Mouse (Mus musculus) Patski (cell line): ENCODE data around the gene Prune2. TPM values are rescaled to one million over a fixed set of nuclear protein-coding genes. Genes with fewer than 3 reads are reported as not detected.

Source experiments
- ATAC-seq: fragments of 100-300 bp; one replicate; pipeline ENCODE4 v1.8.0; 2021
- CTCF ChIA-PET: fragments of 350-600 bp; sonication (Branson Sonifier 250); formaldehyde crosslinking; loops from one replicate; lab custom pipeline; 2022; ENCODE audit warnings: inconsistent platforms; lab: Charles Lee
- POLR2A ChIA-PET: fragments of 350-600 bp; sonication (Branson Sonifier 250); formaldehyde crosslinking; loops from one replicate; lab custom pipeline; 2022; ENCODE audit warnings: antibody characterized with exemption, inconsistent platforms; lab: Charles Lee
- DNase-seq: peaks from one replicate; pipeline ENCODE4 v3.0.0-alpha.2; 2011; ENCODE audit warnings: low read depth, low spot score
- H3K27me3 ChIP-seq: fragments of 371-371 bp; one replicate; pipeline ENCODE4 v1.5.1; 2021
- CTCF ChIP-seq: fragments of 100-300 bp; IDR thresholded peaks from one replicate; pipeline ENCODE4 v1.5.1; 2021
- in situ Hi-C: fragments of 300-500 bp; cut with MboI; formaldehyde crosslinking; loops from 3 replicates; pipeline ENCODE4 v1.11.1; 2018; ENCODE audit warnings: low pct_unique_long_range_greater_than_20kb, mixed read lengths
- polyA plus RNA-seq: library from polyadenylated mRNA; unstranded; gene quantifications from one replicate; pipeline ENCODE4 v1.2.3, GENCODE M21; 2021

The Prune2 gene
- polyA plus RNA-seq, 1 experiment from 2014 or later: 0.33 TPM

DNA sequence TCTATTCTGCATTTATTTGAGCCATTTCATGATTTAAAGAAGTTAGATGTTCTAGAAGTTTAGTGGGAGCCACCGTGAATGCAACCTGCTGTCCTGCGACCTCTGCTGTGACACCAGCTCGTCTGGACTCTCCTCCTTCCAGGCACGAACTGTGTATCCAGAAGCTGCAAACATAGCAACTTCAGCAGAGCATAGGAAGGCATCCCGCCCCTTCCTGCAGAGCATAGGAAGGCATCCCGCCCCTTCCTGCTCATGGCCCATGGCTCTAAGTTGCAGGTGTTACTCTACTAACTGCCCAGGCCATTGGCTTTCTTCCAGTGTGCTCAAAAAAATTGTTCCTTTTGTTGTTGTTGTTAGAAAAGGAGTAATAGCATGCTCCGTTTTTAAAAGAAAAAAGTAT lies 294.9 kb downstream of the Prune2 start:
- DNase-seq (no peak), ATAC-seq (no peak)
- ChIA-PET POLR2A (interaction anchor here (0.7 kb wide), 1 partner anchor 14 kb away, joined by 3 read pairs; no protein-coding TSS in a partner anchor), CTCF (no interaction called here)
- no peaks in the 10 kb centered on the region for H3K27me3 ChIP-seq
- TF ChIP-seq CTCF: no peak
- in situ Hi-C loops: no loop called here

DNA sequence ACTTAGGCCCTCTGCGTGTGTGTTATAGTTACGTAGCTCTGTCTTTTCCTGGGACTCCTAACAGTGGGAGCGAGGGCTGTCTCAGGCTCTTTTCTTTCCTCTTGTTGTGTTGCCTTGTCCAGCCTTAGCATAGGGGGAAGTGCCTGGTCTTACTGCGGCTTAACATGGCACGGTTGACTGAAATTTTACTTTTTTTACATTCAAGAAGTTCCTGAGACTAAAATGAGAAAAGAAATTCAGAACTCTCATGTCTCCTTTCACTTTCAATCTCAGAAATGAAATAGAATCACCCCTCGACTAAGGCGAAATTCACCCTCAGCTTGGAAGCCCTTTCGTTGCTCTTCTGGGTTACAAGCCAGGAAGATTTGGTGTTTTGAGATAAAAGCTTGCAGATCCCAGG lies 295.5 kb downstream of the Prune2 start:
- ChIA-PET CTCF (no interaction called here), POLR2A (interaction anchor here (0.7 kb wide), 1 partner anchor 13 kb away, joined by 3 read pairs; no protein-coding TSS in a partner anchor)
- no peak for TF ChIP-seq CTCF
- H3K27me3 ChIP-seq: no peaks in the 10 kb centered on the region
- DNase-seq: no peak
- in situ Hi-C loops: no loop called here
- no peak for ATAC-seq

DNA sequence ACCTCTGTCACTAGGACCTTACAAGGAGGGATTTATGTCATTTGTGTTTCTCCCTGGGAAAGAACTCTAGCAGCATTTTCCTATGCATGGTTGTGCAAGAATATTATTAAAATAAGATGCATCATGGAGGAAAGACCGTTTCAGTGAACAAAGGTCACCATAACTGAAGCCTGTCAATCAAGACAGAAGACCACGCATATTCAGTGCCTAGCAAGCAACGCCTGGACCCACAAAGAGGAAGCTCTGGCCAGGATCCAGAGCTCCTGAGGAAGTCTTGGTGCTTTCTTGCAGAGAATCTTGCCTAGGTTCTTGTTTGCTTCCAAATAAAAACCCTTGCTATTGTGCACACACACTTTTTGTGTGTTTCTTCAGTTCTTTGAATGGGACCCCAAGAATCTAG lies 296.9 kb downstream of the Prune2 start:
- CTCF ChIA-PET: interaction anchor here (1.5 kb wide), 1 partner anchor 10 kb away, joined by 3 read pairs; no protein-coding TSS in a partner anchor
- DNase-seq (no peak), ATAC-seq (no peak)
- no peaks in the 10 kb centered on the region for H3K27me3 ChIP-seq
- POLR2A ChIA-PET: no interaction called here
- in situ Hi-C loops: no loop called here
- no peak for TF ChIP-seq CTCF

DNA sequence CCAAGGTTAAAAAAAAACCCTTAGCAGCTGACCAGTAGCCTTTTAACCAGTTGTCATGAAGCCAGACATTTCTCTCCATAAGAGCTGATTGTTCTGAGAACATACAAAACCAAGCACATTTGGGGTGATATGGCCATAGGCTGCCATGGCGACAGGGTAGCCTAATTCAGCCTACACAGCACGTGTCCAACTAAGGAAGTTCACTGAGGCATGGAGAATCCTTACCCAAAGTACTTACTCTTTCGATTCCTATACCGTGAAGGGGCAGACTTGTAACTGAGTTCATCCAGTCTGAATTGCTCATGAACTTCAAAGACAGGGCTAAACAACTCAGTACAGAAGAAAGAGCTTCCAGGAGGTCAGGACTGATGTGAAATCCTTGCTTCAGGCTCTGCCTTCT lies 299.6 kb downstream of the Prune2 start:
- in situ Hi-C loops: no loop called here
- CTCF ChIA-PET: interaction anchor here (0.7 to 4.7 kb wide), 6 partner anchors 8 to 130 kb away, joined by 3 to 21 read pairs (median 3); no protein-coding TSS in a partner anchor
- DNase-seq (no peak), ATAC-seq (no peak)
- POLR2A ChIA-PET: interaction anchor here (1.3 kb wide), 1 partner anchor 11 kb away, joined by 3 read pairs; no protein-coding TSS in a partner anchor
- no peak for TF ChIP-seq CTCF
- H3K27me3 ChIP-seq: no peaks in the 10 kb centered on the region

DNA sequence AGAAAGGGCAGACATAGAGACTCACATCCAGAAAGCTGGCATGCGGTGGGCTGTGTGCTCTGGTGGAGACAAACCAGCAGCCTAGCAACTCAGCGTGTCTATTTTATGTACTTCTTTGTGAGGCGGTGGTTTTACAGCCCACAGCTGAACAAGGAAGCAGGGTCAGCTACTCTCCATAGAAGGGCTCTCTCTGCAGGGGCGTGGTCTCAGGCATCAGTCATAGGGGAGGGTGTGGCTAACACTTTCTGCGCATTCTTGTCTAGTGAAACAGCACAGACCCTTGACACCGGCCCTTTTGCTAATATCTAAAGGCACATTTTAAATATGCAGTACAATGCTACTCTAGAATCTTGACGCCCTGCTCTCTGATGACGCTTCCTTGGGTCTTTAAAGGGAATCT lies 300.5 kb downstream of the Prune2 start:
- H3K27me3 ChIP-seq: no peaks in the 10 kb centered on the region
- CTCF ChIA-PET: interaction anchor here (0.7 to 4.7 kb wide), 10 partner anchors 9 to 132 kb away, joined by 3 to 21 read pairs (median 3); no protein-coding TSS in a partner anchor
- POLR2A ChIA-PET: interaction anchor here (1.3 kb wide), 1 partner anchor 12 kb away, joined by 3 read pairs; no protein-coding TSS in a partner anchor
- ATAC-seq (peak; percentile 64), DNase-seq (no peak)
- in situ Hi-C loops: no loop called here
- TF ChIP-seq CTCF: no peak

DNA sequence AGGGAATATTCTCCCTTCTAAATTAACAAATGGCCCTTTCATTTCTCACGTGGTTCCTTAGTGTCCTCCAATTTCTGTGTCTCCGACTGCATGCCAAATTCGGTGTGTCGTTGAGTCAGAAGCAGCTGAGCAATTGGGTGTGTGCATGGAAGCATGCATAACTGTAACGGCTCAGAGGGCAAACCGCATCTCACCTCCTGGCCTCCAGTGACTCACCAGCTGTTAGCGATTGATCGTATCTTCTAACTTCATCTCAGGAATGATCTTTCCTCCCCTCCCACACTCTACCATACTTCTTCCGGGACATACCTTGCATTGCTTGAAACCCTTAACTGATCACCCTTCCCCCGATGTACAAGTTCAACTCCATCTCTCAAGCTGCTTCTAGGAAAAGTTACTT lies 300.9 kb downstream of the Prune2 start:
- H3K27me3 ChIP-seq: no peaks in the 10 kb centered on the region
- ChIA-PET CTCF (interaction anchor here (1.0 to 4.7 kb wide), 5 partner anchors 12 to 132 kb away, joined by 3 to 21 read pairs (median 4); no protein-coding TSS in a partner anchor), POLR2A (interaction anchor here (1.3 kb wide), 1 partner anchor 13 kb away, joined by 3 read pairs; no protein-coding TSS in a partner anchor)
- no peak for TF ChIP-seq CTCF
- DNase-seq (peak; percentile 70), ATAC-seq (peak; percentile 95)
- in situ Hi-C loops: no loop called here

DNA sequence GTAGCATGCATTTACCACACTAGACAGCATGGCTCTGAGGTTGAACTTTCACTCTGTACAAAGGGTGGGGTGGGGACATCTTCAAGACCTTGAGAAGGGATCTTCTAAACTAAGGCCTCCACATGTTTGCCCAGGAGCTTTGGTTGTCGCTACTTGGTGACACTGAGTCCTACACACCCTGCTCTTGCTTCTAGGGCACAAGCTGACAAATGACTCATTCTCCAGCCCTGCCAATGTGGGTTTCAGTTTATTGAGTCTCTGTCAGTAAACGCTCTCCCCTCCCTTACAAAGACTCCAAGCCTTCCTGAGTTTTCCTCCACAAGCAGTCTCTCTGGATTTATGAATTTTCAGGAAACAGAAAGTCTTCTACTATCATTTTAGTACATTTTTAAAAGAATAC lies 307.3 kb downstream of the Prune2 start:
- ChIA-PET CTCF (interaction anchor here (0.6 to 2.3 kb wide), 6 partner anchors 10 to 102 kb away, joined by 3 to 6 read pairs (median 4); no protein-coding TSS in a partner anchor), POLR2A (no interaction called here)
- TF ChIP-seq CTCF: no peak
- ATAC-seq (peak; percentile 84), DNase-seq (no peak)
- H3K27me3 ChIP-seq: no peaks in the 10 kb centered on the region
- in situ Hi-C loops: no loop called here

DNA sequence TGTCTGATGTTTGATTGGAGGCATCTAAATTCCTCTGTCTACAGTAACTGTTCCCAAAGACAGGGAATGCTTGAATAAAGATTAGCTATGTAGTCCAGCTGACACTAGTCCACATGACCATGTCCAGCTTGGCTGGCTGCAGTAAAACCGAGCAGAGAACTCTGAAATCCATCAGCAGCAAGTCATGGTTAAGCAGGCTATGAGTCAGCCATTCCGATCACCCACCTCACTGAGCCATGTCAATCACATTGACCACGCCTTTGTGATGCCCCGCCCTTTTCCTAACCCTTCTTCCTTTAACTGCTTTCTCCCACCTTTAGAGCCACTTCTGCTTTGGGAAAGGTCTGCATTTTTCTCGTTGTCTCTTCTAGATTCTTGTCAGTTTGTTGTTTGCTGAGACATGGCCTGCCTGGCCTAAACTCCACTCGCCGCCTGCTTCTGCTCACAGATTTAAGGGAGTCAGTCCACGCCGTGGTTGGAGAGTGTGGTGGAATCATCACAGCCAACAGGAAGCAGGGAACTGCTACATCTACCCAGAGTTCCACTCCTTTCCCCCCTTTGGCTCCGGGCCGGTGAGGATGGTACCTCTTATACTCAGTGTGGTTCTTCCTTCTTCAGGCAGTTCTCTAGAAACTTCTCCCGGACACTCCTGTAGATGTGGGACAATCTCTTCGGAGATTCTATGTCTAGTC lies 307.9 kb downstream of the Prune2 start:
- ATAC-seq (peak; percentile 97), DNase-seq (peak; percentile 75)
- no peak for TF ChIP-seq CTCF
- no peaks in the 10 kb centered on the region for H3K27me3 ChIP-seq
- ChIA-PET CTCF (interaction anchor here (0.6 to 2.3 kb wide), 6 partner anchors 10 to 101 kb away, joined by 3 to 6 read pairs (median 4); no protein-coding TSS in a partner anchor), POLR2A (interaction anchor here (0.6 to 0.8 kb wide), 2 partner anchors 13 to 324 kb away, joined by 3 read pairs; no protein-coding TSS in a partner anchor)
- in situ Hi-C loops: no loop called here

DNA sequence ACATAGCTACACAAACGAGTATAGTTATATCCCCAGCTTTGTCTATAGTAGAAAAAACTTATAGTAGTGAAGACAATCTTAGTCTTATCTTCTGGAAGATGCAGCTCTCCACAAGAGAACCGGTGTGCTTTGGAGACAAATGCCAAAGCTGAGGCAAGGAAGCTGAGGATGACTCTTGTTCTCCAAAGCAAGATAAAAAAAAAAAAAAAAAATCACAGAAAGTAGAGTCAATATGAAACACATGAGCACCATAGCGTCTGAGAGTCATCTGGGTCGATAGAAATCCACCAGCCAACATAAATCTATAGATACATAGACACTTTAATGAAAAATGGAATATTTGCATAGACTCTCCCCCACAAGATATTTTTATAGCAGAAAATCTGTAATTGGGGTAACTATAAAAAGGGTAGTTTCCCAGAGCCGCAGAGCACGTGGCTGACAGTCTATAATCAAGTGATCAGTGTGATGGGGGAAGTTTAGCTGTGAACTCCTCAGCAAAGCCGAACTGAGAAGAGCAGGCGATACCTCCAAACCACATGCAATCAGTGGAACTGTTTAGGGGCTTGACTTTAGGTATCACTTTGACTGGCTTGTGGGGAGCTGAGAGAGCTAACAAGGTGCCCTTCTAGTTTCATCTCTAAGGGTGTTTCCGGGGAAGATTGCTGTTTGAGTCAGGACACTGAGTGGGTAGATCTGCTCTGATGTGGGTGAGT lies 308.7 kb downstream of the Prune2 start:
- ChIA-PET CTCF (interaction anchor here (0.7 to 2.3 kb wide), 5 partner anchors 11 to 101 kb away, joined by 3 to 6 read pairs (median 3); no protein-coding TSS in a partner anchor), POLR2A (interaction anchor here (0.6 to 0.8 kb wide), 2 partner anchors 13 to 323 kb away, joined by 3 read pairs; no protein-coding TSS in a partner anchor)
- no peak for TF ChIP-seq CTCF
- ATAC-seq: no peak
- H3K27me3 ChIP-seq: no peaks in the 10 kb centered on the region
- in situ Hi-C loops: no loop called here
- DNase-seq: no peak

DNA sequence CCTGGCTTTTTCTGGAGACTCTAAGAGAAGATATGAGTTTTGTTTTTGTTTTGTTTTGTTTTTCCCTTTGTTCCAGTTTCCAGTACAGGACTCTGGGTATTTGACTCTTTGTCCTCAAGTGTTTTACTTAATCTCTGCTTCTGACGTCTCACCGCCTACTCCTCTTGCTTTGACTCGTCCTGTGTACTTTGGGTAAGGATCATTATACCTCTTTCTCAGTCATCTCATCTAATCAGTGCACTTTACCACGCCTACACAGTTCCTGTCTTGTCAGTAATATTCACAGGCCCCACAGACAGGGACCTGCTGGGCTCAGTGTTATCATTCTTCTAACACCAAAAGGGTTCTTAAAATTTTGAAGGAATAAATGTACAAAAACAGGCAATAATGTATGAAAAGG lies 312.8 kb downstream of the Prune2 start:
- in situ Hi-C loops: no loop called here
- H3K27me3 ChIP-seq: no peaks in the 10 kb centered on the region
- ATAC-seq (no peak), DNase-seq (no peak)
- ChIA-PET POLR2A (no interaction called here), CTCF (no interaction called here)
- TF ChIP-seq CTCF: no peak
